Mouse (Mus musculus) small intestine, adult 2 months (tissue): ENCODE measurements around the gene Fnip1.

ENCODE experiments used
- CTCF ChIP-seq: fragments of 200-500 bp; IDR thresholded peaks from 2 replicates; pipeline ENCODE4 v1.5.1; 2012; ENCODE audit warnings: low read depth, mild to moderate bottlenecking, control low read depth, inconsistent platforms, low read length, moderate library complexity, mixed read lengths; ENCODE audit not compliant: insufficient replicate concordance, insufficient read length; ENCODE audit errors: extremely low read depth
- POLR2A ChIP-seq: fragments of 200-500 bp; IDR thresholded peaks from 2 replicates; pipeline ENCODE4 v1.6.1; 2012; ENCODE audit warnings: low read depth, mild to moderate bottlenecking, control low read depth, inconsistent platforms, low read length, moderate library complexity

GRCm38 (mm10) chr11:54427695-54428352, 10.2 kb upstream of the Fnip1 start:
- TF ChIP-seq POLR2A (no peak), CTCF (no peak)
